Mouse (Mus musculus) midbrain, embryonic 10.5 days (tissue): ENCODE data around the gene Rps19. TPM values are rescaled to one million over a fixed set of nuclear protein-coding genes. Genes with fewer than 3 reads are reported as not detected.
"Not testable (repeated sequence)": the region's sequence is repeated elsewhere in the genome, so short reads cannot be mapped to it uniquely, and the experiment has no call there.

Experiments used
- DNase-seq: peaks from one replicate; pipeline ENCODE4 v3.0.0-alpha.2; 2017; ENCODE audit warnings: low spot score
- H3K27ac ChIP-seq: fragments of 300-500 bp; sonication (generic); replicated peaks from 2 replicates; pipeline ENCODE4 v1.5.1; 2016; ENCODE audit warnings: mild to moderate bottlenecking
- H3K27me3 ChIP-seq: fragments of 300-500 bp; sonication (generic); 2 replicates; pipeline ENCODE4 v1.6.1; 2016; ENCODE audit warnings: low read depth, mild to moderate bottlenecking; ENCODE audit not compliant: poor library complexity, severe bottlenecking
- H3K36me3 ChIP-seq: fragments of 300-500 bp; sonication (generic); 2 replicates; pipeline ENCODE4 v1.6.1; 2016; ENCODE audit warnings: mild to moderate bottlenecking, moderate library complexity
- H3K4me1 ChIP-seq: fragments of 300-500 bp; sonication (generic); 2 replicates; pipeline ENCODE4 v1.6.1; 2016
- H3K4me3 ChIP-seq: fragments of 300-500 bp; sonication (generic); 2 replicates; pipeline ENCODE4 v1.5.1; 2016; ENCODE audit warnings: mild to moderate bottlenecking, moderate library complexity
- H3K9me3 ChIP-seq: fragments of 300-500 bp; sonication (generic); replicated peaks from 2 replicates; pipeline ENCODE4 v1.6.1; 2016; ENCODE audit warnings: mild to moderate bottlenecking
- WGBS: fragments of 180-500 bp; shearing (Covaris S2); methylation state at CpG from one replicate; pipeline ENCODE4 v1.1.7; 2016; 5-methylcytosine and 5-hydroxymethylcytosine counted together
- polyA plus RNA-seq: library from polyadenylated mRNA; unstranded; fragments of >200 nt; fragmentation: Nextera tagmentation; extraction: Ambion mirVana; gene quantifications from 2 replicates; pipeline ENCODE4 v1.2.1, GENCODE M21; 2016

Rps19 gene
- polyA plus RNA-seq, 1 experiment from 2014 or later, result 2,205 TPM

DNA sequence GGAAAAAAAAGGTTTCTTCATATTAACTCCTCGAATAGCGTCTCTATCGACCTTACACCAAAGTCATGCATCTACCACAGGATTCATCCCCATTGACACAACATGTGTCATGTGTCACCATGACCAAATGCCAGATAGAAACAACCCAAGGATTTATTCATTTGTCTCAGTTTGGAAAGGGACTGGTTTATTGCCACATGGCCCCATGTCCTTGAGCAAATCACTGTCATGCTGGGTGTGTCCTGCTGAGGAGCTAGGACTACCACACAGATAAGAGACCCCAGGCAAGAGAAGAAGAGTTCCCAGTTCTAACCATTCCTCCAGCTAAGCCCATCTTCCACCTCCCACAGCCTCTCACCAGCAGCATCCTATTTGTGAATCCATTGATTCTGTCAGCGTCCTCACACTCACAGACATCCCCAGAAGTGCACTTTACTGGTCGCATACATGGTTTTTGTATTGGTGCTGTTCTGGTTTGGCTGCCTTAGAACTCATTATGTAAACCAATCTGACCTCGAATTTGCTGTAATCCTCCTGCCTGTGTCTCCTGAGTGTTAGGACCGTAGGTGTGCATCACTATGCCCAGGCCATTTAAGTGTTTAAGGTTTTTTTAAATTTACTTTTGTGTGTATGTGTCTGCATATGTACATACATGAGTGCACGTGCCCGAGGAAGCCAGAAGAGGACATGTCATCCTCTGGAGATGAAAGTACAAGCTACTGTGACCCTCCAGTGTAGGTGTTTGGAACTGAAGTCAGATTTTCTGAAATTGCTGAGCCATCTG lies 1.6 kb upstream of the Rps19 start:
- Histone ChIP-seq H3K27me3 (no peaks in the 10 kb centered on the region), H3K4me3 (no peak overlapping the region), H3K9me3 (no peaks in the 10 kb centered on the region), H3K4me1 (peaks cover 35% of the 10 kb centered on the region), H3K27ac (no peak overlapping the region), H3K36me3 (peaks cover 24% of the 10 kb centered on the region)
- DNase-seq, result no peak
- 92% methylated on average over 9 of the region's 9 CpGs for WGBS

DNA sequence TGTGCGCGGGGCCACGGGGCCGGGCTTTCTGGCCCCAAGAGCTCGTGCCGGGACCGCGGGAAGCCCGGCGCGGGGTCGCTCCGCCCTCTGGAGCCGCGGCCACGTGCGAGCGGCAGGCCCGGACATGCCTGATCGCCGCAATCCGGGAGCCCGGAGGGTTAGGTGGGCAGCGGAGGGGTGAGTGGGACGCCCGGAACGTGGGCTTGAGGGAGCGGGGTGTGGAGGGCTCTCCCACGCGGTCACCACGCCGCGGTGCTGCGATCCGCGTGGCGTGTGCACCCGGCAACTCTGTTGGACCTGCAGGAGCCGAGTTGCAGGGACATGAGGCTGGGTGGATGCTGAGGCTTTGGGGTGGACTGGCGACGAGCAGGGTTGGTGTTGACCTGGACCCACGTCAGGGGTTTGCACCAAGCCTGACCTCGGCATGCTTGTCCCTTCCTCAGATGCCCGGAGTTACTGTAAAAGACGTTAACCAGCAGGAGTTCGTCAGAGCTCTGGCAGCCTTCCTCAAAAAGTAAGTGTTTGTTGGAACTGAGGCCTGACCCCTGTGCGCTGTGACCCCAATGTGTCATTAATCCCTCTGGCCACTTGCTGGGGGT lies 621 bp downstream of the Rps19 start:
- H3K4me3 ChIP-seq, result peak overlapping the region; percentile 99
- peaks cover 46% of the 10 kb centered on the region for H3K36me3 ChIP-seq
- peaks cover 39% of the 10 kb centered on the region for H3K4me1 ChIP-seq
- WGBS, result under 1% methylated on average over 47 of the region's 47 CpGs
- H3K9me3 ChIP-seq, result no peaks in the 10 kb centered on the region
- H3K27ac ChIP-seq, result peak overlapping the region; percentile 100
- H3K27me3 ChIP-seq, result no peaks in the 10 kb centered on the region
- no peak for DNase-seq

DNA sequence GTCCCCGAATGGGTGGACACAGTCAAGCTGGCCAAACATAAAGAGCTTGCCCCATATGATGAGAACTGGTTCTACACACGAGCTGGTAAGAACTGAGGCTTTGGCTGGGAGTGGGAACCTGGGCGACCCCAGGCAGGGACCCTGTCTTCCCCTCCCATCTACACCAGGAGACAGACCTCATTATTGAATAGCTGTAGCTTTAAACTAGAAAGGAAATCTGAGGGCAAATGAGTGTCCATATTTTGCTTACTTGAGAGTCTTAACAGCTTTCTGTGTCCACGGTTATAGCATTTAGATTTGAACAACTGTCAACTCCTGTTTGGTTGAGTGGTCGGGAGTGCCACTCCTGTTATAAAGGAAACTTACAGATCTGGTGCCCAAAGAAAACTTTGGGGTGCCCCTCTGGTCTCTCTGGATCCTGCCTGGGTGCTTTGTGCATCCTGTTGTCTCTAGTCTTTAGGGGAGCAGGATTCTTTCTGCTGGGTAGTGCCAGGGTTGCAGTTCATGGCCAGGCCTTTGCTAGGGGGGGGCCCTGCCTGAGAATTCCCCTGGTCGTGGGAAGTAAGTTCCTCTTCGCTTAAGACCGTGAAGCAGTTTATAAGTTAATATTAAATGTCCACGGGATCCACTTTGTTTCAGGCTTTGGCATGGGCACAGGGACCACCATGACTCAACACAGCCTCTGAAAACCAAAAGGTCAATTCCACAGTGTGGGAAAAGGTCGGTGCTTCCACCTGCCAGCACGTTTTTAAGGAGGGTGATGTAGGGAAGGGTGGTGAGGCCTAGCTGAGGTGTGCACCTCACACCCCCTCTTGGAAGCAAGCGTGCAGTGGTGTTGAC lies 1.5 kb downstream of the Rps19 start:
- no peak for DNase-seq
- Histone ChIP-seq H3K27ac (peak overlapping the region; percentile 100), H3K36me3 (peaks cover 55% of the 10 kb centered on the region), H3K4me3 (peak overlapping the region; percentile 99), H3K9me3 (no peaks in the 10 kb centered on the region), H3K27me3 (no peaks in the 10 kb centered on the region), H3K4me1 (peaks cover 39% of the 10 kb centered on the region)
- WGBS, result 50% methylated on average over 12 of the region's 12 CpGs

GRCm38 (mm10) chr7:24886308-24886633 lies 2.1 kb downstream of the Rps19 start:
- peak overlapping the region; percentile 100 for H3K27ac ChIP-seq
- WGBS, result 89% methylated on average over 4 of the region's 4 CpGs
- DNase-seq, result no peak

DNA sequence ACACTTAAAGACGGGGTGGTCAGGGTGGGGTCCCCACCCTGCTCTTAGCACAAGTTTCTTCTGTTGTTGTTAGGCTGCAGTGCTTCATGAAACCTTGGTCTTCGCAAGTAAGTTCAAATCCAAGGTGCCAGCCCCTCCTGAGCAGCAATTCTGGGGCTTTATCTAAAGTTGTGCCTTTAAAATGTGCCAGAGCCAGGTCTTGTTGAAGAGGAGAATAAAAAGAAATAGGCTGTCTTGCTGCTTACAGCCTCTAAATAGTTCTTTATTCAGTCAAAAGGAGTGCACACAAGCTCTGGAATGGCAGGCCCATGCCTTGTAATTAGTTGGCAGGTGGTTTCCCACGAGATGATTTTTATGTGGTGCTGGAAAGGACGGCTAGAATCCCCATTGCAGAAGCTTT lies 2.9 kb downstream of the Rps19 start:
- Histone ChIP-seq H3K27me3 (no peaks in the 10 kb centered on the region), H3K4me3 (peak overlapping the region; percentile 99; the same call in 1 of the 2 replicates), H3K9me3 (no peaks in the 10 kb centered on the region), H3K4me1 (peaks cover 39% of the 10 kb centered on the region), H3K27ac (no peak overlapping the region), H3K36me3 (peaks cover 61% of the 10 kb centered on the region)
- no peak for DNase-seq
- 81% methylated on average over 4 of the region's 4 CpGs for WGBS

More at GRCm38 (mm10) chr7:24886308-24886633, 2.1 kb downstream of the Rps19 start:
- peaks cover 60% of the 10 kb centered on the region for H3K36me3 ChIP-seq
- H3K9me3 ChIP-seq, result no peaks in the 10 kb centered on the region
- peaks cover 39% of the 10 kb centered on the region for H3K4me1 ChIP-seq
- H3K27me3 ChIP-seq, result no peaks in the 10 kb centered on the region
- H3K4me3 ChIP-seq, result peak overlapping the region; percentile 99

- H3K27me3 ChIP-seq, result no peaks in the 10 kb centered on the region
- no peak overlapping the region for H3K4me3 ChIP-seq
- 86% methylated on average over 6 of the region's 6 CpGs for WGBS
- DNase-seq, result no peak
- H3K27ac ChIP-seq, result no peak overlapping the region
- H3K36me3 ChIP-seq, result peaks cover 66% of the 10 kb centered on the region
- H3K4me1 ChIP-seq, result peaks cover 39% of the 10 kb centered on the region
- H3K9me3 ChIP-seq, result no peaks in the 10 kb centered on the region
Measured at GRCm38 (mm10) chr7:24889431-24890220, 5.5 kb downstream of the Rps19 start.

DNA sequence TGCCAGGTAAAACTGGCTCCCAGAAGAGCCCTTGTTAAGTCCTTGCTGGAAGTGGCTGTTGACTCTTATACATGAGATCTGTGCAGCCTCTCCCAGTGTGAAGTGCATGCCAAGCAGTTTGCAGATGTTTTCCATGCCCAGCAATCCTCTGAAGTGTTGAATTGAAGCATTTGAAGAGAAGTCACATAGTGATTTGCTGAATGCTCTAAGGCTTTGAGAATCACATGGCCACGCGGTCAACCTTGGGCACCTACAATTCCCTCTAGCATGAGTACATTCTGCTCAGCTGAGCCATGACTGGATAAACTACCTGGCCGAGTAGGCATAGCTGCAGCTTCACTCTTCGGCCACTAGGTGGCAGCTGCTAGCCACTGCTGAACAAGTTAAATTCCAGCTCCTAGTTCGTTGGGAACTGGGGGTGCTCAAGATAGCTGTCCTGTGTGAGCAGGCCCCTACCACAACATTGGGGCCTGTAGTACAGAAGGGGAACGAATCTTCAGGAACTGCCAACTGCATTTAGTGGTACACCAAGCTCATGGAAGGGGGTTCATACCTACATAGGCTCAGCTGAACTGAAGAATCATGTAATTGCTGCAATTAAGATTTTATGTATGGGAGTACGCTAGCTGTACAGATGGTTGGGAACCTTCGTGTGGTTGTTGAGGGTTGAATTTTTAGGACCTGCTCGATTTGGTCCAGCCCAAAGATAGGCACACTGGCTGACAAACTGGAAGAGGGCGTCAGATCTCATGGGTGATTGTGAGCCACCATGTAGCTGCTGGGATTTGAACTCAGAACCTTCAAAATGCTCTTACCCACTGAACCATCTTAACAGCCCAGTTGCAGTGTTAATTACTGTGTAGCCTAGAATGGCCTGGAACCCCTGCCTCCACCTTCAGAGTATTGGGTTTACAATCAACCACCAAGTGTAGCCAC lies 6.4 kb downstream of the Rps19 start:
- no peak overlapping the region for H3K4me3 ChIP-seq
- peaks cover 63% of the 10 kb centered on the region for H3K36me3 ChIP-seq
- H3K4me1 ChIP-seq, result peaks cover 35% of the 10 kb centered on the region
- DNase-seq, result peak; percentile 76
- no peak overlapping the region for H3K27ac ChIP-seq
- H3K27me3 ChIP-seq, result no peaks in the 10 kb centered on the region
- WGBS, result 32% methylated on average over 10 of the region's 10 CpGs
- H3K9me3 ChIP-seq, result no peaks in the 10 kb centered on the region

DNA sequence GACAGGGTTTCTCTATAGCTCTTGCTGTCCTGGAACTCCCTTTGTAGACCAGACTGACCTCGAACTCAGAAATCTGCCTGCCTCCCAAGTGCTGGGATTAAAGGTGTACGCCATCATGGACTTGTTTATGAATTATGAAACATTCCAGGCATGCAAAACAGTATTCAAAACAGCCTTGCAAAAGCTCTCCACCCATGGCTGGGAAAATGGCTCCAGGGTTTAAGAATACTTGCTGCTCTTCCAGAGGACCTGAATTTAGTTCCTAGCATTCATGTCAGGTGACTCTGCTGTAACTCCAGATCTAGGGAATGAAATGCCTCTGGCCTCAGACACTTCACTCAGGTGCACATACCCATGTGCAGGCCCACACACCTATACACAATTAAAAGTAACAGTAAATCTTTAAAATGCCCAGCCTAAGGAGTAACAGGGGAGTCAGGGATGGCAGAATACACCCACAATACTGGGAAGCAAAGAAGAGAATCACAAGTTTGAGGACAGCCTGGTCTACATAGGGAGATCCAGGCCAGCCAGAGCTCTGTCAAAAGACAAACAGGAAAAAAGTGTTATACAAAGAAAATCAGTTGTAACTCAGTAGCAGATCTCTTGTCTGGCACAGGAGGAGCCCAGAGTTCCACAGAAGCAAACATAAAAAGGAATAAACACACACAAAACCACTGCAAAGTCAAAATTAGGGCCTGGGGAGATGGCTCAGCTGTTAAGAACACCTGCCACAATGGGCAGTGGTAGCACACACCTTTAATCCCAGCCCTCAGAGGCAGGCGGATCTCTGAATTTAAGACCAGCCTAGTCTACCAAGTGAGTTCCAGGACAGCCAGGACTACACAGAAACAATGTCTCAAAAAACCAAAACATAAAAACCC lies 7.3 kb downstream of the Rps19 start:
- no peak for DNase-seq
- no peaks in the 10 kb centered on the region for H3K9me3 ChIP-seq
- no peaks in the 10 kb centered on the region for H3K27me3 ChIP-seq
- 66% methylated on average over 3 of the region's 3 CpGs for WGBS
- no peak overlapping the region for H3K27ac ChIP-seq
- peaks cover 26% of the 10 kb centered on the region for H3K4me1 ChIP-seq
- H3K4me3 ChIP-seq, result no peak overlapping the region
- peaks cover 54% of the 10 kb centered on the region for H3K36me3 ChIP-seq

GRCm38 (mm10) chr7:24892125-24892583 lies 8.0 kb downstream of the Rps19 start:
- Histone ChIP-seq H3K27me3 (no peaks in the 10 kb centered on the region), H3K27ac (no peak overlapping the region), H3K4me1 (peaks cover 19% of the 10 kb centered on the region), H3K4me3 (no peak overlapping the region), H3K36me3 (peaks cover 47% of the 10 kb centered on the region), H3K9me3 (no peaks in the 10 kb centered on the region)
- WGBS, result 80% methylated on average over 2 of the region's 2 CpGs
- DNase-seq, result no peak

GRCm38 (mm10) chr7:24895749-24896148 lies 11.6 kb downstream of the Rps19 start:
- H3K36me3 ChIP-seq, result peaks cover 11% of the 10 kb centered on the region
- WGBS, result 98% methylated on average over 2 of the region's 2 CpGs
- DNase-seq, H3K4me1 ChIP-seq, H3K4me3 ChIP-seq, H3K27ac ChIP-seq, H3K27me3 ChIP-seq, H3K9me3 ChIP-seq: not testable (repeated sequence)

DNA sequence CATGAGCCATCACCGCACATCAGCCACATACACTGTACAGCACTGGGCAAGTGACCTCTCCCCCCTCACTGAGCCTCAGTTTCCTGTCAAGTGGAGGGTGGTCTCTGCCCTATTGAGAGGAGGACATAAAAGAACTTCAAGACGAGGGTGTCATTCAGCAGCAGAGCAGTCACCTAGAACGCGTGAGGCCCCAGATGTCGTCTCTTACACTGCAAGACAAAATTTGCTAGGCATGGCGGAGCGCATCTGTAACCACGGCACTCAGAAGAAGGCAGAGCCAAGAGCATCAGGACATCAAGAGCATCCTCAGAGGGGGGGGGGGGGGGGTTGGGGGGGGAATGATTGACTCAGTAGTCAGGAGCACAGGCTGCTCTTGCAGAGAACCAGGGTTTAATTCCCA lies 12.1 kb downstream of the Rps19 start:
- Histone ChIP-seq H3K27ac (no peak overlapping the region), H3K36me3 (peaks cover 6% of the 10 kb centered on the region), H3K27me3 (no peaks in the 10 kb centered on the region), H3K4me1 (no peaks in the 10 kb centered on the region), H3K4me3 (no peak overlapping the region), H3K9me3 (no peaks in the 10 kb centered on the region)
- 84% methylated on average over 8 of the region's 8 CpGs for WGBS
- no peak for DNase-seq
